Mouse (Mus musculus) ovary, adult 18-20 months (tissue): ENCODE data around the gene Gpc5.

Source experiments
- DNase-seq: peaks from one replicate; pipeline ENCODE4 v3.0.0; 2022; ENCODE audit warnings: low spot score, mixed read lengths

Gene Gpc5

DNA sequence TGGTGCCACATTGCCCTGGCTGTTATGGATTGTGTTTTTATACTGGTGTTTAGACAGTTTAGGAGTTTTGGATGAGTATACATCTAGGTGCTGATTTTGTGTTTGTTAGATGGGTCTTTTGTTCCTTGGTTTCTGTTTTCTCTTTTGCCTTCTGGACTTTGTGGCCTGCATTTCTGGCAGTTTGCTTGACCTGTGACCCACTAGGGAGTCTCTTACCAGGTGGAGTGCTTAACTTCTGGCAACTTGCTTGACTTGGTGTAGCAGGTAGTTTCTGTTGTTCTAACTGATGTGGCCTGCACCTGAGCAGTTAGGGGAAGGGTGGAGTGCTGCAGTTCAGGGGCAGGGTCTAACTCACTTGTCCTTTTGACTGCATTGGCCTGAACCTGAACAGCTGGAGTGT, 14.3 kb downstream of the Gpc5 start:
- no peak for DNase-seq

DNA sequence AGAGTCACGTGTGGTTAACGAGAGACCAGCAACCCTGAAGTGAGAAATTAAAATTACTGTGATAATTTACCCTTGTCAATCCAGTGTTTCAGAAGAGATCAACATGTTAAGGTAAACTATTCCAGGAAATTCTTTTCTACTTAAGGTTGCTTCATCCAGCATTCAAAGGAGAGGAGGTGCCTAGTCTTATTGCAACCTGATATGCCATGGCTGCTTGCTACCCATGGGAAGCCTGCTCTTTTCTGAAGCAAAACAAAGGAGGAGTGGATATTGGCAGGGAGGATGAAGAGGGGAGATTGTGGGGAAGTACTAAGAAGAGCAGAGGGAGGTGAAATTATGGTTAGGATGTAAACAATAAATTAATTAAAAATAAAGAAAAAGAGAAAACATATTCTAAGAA, 15.5 kb downstream of the Gpc5 start:
- DNase-seq: no peak

DNA sequence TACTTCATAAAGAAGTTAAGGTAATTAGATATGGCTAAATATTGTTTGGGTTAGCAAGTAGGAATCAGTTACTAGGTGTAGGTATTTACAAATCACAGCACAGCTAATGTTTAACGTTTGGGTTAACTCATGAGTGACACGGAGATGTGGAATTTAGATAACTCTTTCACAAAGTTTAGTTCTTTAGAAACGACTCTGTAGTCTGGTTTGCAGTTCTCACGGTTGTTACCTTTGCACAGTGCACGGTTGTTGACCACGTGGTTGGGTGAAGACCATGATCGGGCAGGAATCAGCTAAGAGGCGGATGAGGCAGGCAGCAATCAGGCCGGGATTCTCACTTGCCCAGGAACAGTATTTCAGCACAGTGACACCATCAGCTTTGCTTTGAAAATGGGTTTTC, 26.6 kb downstream of the Gpc5 start:
- DNase-seq: no peak

DNA sequence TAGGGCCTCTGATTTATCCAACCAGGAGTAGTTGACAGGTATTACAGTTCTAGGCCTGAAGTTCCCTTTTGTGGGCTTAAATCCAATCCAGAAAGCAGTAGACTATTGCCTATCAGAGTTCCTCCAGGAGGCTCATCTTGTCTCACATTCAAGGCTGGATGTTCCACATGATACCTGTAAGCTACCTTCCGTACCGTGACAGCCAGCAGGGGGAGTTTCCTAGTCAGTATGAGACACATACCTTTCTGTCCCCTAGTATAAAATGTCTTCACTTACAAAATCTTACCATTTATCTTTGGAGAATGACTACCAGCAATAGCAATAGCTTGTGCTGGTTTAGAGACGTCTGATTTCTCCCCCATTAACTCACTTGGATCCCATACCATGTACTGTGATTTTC, 56.8 kb downstream of the Gpc5 start:
- DNase-seq: no peak

DNA sequence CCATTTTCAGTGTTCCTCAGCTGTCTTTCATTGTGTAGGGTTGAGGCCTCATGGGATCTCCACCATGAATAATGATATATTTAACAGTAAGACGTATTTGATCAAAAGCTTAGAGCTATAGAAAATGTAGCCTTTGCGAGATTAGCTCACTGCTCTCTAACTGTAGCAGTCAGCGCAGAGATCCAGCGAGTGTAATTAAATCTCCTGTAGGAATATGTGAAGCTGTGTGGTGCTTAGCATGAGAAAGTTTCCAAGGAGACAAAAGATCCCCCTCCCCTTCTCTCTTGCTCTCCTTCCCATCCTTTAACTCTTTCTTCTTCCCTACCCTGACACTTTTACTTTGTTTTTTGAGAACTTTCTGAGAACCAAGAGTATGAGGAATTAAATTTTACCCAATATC, 64.6 kb downstream of the Gpc5 start:
- no peak for DNase-seq

DNA sequence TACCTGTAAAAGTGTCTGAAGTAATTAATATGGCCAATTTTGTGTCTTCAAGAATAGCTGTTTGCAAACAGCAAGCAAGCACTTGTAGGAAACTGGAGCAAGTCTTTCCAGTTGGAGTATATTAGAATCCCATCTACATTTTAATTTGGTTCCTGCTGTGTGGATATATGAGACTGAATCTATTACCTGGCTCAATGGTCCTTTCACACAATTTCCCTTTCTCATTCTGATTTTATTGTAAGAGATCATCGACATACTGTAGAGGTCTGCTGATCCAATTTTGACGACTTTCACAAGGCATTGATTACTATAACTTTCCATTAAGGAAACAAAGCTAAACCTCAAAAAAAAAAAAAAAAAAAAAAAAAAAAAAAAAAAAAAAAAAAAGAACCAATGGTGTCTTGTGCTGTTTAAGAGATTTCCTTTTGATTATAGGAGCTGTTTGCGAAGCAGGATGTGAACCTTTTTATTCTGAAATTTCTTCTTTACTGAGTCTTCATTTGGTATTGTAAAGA, 85.4 kb downstream of the Gpc5 start:
- no peak for DNase-seq

DNA sequence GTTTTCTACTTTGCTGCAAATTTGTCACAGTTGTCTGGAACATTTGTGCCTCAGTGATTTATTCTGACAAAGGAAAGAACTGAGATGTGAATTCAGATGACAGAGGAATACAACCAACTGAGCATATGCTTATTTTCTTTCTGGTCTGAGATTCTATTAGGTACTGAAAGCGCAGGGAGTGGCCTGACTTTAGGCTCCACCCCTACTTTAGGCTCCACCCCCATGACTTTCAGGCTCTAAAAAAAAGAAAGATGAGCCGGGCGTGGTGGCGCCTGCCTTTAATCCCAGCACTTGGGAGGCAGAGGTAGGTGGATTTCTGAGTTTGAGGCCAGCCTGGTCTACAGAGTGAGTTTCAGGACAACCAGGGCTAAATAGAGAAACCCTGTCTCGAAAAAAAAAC, 87.9 kb downstream of the Gpc5 start:
- DNase-seq: no peak

DNA sequence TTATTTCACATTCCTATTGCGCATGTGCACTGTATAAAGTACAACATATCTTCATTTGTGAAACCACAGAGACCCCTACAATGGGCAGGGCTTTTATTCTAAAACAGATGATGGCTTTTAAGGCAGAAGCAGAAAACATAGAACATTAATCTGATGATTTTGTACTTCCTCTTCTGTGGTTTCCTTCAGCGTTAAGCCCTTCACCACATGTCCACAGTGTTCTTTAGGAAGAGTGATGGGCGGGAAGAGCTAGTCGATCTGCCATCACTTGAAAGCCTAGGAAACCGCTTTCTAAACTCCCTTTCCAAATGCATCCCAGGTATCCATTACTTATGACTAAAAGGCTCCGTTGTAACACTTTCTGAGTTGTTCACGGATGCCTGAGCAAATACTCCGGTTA, 96.2 kb downstream of the Gpc5 start:
- no peak for DNase-seq

DNA sequence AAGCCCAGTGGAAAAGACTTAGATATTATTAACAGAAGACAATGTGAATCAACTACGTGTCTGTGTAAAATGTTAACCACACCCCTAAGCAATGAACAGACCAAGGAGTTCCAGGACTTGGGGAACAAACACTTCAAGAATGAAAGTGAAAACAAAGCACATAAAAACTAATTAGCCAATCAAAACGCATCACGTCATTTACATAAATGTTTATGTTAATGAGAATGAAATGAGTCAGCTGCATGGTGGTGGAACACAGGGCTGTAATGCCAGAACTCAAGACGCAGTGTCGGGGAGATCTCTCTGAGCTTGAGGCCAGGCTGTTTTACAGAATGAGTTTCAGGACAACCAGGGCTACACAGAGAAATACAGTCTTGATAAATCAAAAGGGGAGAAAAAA, 136.1 kb downstream of the Gpc5 start:
- DNase-seq: no peak

DNA sequence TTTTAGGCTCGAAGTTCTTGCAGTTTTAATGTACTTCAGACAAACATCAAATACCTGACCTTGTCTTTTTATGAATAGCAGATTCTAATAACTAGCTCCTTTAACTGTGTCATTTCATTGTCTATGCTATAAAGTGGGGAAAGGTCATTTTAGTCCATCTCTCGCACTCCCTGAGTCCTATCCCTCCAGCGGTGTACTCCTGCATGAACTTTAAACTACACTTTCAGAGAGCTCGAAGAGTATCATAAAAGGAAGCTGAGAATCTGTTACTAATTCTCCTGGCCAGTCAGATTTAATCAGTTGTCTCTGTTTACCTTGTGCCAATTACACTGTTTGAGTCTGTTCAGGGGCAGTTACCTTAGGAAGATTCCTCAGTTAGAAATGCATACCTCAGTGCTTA, 144.4 kb downstream of the Gpc5 start:
- no peak for DNase-seq

DNA sequence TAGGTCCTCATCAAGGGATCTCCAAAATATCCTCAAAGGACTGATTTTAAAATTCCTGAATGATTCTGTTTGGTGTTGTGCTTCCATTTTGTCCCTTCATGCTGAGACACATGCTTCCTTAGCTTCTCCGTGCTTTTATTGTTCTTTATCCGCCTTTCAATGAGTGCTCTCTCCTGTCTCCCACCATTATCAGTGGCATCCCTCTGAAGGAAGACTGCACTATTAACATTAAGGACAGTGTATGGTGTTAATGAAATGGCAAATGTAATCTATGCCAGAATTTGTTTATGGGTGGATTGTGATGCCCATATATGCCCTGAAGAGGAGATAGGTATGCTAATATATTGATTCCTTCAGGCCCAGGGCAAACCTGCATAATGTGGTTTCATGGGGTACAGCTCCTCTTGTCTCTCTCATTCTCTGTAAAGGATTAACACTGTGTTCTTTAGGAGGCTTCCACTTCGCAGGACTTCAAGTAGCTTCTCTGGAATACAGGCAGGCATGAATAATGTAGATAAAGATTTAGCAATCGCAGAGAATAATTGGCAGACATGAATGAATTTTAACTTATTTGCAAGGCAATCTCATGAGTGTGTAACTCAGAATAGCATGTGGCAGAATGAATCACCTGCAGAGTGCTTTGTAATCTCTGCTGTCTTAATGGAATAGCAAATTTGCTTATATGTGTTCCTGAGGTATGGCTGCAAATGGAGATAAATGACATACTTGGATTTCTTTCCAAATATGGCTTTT, 148.8 kb downstream of the Gpc5 start:
- DNase-seq: no peak

DNA sequence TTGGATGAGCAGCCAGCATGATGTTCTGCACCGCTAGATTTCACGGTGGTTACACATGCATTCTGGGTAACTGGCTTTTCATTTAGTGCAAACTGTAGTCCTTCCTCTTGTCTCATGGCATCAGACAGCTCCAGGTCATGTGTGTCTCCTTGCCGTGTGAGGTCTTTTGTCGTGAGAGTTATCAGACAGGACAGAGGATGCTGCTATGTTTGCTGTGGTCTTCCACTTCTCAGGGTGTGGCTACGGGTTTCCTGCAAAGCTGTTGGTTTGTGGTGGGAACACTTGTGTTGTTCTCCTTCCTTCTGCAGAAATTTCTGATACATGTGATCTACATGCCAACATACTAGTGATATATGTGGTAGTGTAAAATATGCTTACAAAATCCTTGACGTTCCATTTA, 158.5 kb downstream of the Gpc5 start:
- no peak for DNase-seq

DNA sequence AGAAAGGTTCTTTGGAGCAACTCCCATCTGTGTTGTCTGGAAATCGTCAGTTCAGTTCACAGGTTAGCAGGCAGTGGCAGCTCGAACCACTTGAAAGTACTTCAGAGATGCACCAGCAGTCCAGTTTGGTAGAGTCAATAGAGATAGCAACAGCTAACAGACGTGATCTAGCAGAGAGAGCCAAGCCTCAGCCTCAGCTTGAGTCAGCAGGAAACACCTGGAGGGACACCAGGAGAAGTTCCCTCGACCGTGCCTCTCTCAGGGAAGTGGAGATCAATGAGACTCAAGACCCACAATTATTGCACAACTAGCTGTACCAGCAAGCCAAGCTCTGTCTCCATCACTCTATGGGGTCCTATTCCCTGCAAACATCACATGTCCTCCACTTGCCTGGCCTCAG, 159.8 kb downstream of the Gpc5 start:
- no peak for DNase-seq

DNA sequence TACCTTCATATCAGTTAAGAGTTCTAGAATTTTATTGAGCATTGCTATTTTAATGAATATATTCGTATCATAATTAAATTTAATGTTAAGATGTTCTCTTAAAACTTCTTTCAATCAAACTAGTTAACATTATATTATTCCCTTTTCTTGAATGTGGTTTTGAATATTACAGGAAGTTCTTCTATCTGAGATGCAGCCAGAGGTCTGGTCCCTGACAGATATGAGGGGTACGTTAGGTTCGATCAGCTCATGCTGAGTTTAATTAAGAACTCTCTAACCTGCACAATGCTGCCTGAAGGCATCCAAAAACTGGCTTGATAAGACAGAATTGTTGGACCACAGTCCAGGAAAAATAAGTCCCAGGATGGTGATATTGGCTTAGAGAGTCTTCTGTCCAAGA, 161.1 kb downstream of the Gpc5 start:
- DNase-seq: no peak

DNA sequence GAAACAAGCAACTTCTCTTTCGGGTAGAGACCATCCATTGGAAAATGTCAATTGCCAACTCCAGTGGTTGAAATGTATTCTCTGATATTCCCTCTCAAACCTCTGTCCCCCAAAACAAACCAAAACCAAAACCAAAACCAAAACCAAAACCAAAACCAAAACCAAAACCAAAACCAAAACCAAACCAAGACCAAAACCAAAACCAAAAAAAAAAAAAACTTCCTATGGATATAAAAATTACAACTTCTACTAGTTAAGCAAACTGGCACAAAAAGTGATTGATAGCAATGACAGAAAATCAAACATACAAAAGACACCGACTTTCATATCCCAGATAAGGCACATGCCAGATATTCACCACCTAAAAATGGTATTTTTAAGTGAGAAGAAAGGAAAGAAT, 161.7 kb downstream of the Gpc5 start:
- no peak for DNase-seq

DNA sequence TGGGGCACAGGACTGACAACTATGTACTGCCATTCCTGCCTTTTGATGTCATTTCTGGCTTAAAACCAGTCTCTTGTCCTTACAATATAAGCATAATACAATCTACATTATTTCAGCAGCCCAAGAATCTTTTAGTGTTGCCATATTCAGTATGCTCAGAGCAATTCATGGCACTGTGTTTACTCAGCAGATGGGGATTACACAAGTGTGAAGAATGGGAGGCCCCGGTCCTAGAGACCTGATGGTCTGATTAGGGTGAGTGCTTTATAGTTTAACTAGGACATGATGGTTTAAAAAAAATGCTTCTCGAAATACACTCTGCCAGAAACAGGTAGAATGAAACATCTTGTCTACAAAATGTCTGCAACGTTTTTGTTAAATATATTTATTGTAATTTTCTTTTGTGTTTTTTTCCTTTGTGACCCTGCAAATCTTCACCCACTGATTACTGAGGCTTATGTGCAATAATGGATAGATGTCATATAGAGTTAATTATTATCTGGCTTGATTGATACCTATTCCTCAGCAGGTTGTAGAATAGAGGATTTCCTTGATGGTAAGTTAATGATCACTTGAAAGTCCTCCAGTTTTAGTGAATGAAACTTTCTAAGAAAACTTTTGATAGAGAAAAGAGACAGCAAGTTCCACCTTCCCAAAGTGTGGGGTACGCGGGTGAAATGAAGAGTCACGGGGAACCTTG, 177.8 kb downstream of the Gpc5 start:
- no peak for DNase-seq

DNA sequence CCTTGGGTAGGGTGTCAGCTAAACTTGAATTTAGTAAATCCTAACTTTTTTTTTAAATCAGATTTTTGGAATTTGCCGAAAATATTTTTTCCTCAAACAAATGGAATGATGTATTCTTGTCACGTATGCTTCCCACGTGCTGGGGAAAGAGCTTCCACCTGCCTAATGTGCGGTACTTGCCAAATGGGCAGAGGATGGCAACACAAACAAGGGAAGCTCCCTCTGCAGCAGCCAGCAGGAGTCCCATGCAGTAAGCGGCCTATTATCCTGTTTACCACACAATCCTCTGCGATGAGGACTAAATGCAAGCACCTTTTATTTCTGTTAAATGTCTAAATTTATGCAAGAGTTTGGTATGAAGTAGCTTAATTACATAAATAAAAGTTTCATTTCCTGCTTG, 178.4 kb downstream of the Gpc5 start:
- DNase-seq: no peak

DNA sequence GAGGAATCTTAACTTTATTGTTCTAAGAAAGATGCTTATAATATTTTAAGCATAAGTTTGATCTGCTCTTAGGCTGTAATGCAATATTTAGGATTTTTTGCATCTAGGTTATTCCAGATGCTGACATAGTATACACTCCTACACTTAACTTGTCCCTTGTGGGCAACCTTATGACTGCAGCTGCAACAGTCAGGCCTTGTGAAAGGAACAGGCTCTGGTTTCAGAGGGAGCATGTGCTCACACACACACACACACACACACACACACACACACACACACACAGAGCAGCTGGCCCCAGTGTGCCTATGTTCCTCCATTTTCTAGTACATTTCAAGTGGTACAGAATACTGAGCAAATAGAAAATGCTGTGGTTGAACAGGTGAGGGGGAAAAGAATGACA, 190.8 kb downstream of the Gpc5 start:
- no peak for DNase-seq

DNA sequence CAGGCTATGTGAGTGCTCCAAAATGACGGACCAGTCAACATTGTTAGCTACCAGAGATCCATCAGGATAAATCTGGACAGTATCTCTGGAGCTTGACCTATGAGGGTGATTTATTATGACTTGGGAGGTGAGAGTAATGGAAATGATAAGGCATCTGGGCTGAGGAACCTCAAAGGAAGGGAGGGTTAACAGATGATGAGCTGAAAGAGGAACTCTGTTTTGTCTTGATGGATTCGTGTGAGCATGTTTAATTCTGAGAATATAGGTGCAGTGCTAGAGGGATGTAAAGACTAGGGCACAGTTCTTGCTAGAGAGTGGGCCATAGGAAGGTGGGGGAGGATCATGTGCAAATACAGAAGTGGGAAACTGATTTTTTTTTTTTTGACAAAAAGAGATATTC, 232.2 kb downstream of the Gpc5 start:
- no peak for DNase-seq

DNA sequence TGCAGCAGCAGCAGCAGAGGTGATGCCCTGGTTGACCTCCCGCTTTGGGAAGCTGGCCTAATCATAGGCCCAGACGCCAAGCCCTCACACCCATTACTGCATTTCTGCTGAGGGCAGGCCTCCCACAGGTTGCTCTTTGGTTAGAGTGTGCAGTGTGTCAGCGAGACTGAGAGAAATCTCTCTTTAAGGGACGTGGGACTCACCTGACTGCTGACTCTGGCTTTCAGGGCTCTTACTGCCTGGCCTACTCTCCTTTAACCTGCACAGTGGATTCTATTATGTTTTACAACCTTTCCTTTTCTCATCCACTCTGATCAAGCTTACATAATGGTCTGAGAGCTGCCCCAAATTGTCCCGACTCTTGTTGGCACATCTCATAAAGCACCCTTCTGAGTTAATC, 234.4 kb downstream of the Gpc5 start:
- DNase-seq: no peak

DNA sequence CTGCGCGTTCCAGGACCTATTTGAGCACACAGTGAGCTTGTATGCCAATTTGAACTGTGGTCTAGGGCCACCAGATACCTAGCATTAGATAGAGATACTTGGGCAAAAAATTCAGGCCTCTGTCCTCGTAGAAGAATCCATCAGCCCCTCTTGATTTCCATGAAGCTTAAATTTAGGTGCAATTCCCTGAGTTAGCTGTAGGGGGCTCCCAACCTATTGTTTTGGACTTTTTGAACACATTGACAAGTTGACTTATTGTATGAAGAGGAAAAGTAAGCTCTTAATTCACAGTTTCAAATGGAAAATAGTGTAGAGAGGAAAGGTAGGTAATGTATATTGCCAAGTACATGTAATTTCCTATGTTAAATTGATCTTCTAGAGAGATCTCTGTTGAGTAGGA, 247.1 kb downstream of the Gpc5 start:
- DNase-seq: no peak

DNA sequence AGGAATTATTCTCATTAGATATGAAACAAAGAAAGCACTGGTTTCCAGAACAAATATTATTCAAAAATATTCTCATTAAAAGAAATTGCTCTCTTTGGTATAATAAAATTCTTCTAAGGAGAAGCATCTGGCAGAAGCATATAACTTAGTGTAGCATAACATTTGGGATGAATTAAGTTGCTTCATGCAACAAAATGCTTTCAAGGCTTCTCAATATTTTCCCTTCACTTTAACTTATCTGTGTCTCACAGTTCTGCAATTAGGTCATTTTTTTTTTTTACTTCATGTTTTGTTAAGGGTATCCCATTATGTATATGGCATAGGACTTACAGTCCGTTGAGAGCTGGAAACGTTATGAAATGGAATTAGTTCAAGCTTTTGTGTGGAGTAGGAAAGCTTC, 250.6 kb downstream of the Gpc5 start:
- DNase-seq: no peak

DNA sequence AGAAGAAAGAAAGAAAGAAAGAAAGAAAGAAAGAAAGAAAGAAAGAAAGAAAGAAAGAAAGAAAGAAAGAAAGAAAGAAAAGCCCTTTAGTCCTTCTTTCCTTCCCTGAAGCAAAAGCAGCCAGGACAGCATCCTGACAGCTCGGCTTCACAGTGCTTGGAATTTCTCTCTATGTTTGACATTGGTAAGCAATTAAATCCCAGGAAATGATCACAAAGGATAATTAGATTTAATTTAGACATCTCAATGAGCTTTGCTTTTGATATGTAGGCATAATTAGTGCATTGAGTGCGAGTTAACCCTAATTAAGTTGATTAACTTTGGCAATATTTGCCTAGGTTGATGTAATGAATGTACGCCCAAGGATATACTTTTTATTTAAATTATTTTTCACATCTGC, 257.4 kb downstream of the Gpc5 start:
- no peak for DNase-seq
